Mouse (Mus musculus) embryonic fibroblast, embryonic 13.5 days (primary cell): Measurements from ENCODE around the gene Fam107b.

Source experiments
- CTCF ChIP-seq: IDR thresholded peaks from 2 replicates; pipeline ENCODE4 v1.5.1; 2011; ENCODE audit warnings: mild to moderate bottlenecking, control low read depth, low read length, moderate library complexity, borderline replicate concordance; ENCODE audit not compliant: insufficient read depth
- POLR2A ChIP-seq: IDR thresholded peaks from 2 replicates; pipeline ENCODE4 v1.6.1; 2011; ENCODE audit warnings: low read depth, mild to moderate bottlenecking, control low read depth, low read length, moderate library complexity

GRCm38 (mm10) chr2:3745910-3746606 lies 175.8 kb downstream of the Fam107b start:
- no peak for TF ChIP-seq CTCF
- TF ChIP-seq POLR2A = no peak
